Mouse (Mus musculus) C2C12 (cell line): ENCODE results near the gene Pou3f3. TPM values are rescaled to one million over a fixed set of nuclear protein-coding genes. Genes with fewer than 3 reads are reported as not detected.

Experiments used
- H3K27me3 ChIP-seq: one replicate; pipeline ENCODE4 v1.6.1; 2011; ENCODE audit not compliant: control insufficient read depth, insufficient read depth, insufficient read length
- H3K36me3 ChIP-seq: one replicate; pipeline ENCODE4 v1.6.1; 2011; ENCODE audit not compliant: control insufficient read depth, insufficient read depth
- H3K4me3 ChIP-seq: one replicate; pipeline ENCODE4 v1.5.1; 2011; ENCODE audit warnings: mild to moderate bottlenecking, control low read depth; ENCODE audit not compliant: poor library complexity, insufficient read depth, severe bottlenecking
- H3K79me2 ChIP-seq: one replicate; pipeline ENCODE4 v1.6.1; 2011; ENCODE audit not compliant: control insufficient read depth, insufficient read depth
- H3K79me3 ChIP-seq: one replicate; pipeline ENCODE4 v1.6.1; 2011; ENCODE audit warnings: low read depth, control low read depth
- H3ac ChIP-seq: one replicate; pipeline ENCODE3; 2011; ENCODE audit warnings: low read depth; ENCODE audit not compliant: control insufficient read depth, insufficient read length
- CEBPB ChIP-seq: IDR thresholded peaks from one replicate; pipeline ENCODE4 v1.6.1; 2011; ENCODE audit warnings: low read depth, mild to moderate bottlenecking, control low read depth, moderate library complexity
- CTCF ChIP-seq: IDR thresholded peaks from one replicate; pipeline ENCODE4 v1.5.1; 2011; ENCODE audit not compliant: control insufficient read depth, insufficient read depth, insufficient read length
- FOSL1 ChIP-seq: IDR thresholded peaks from one replicate; pipeline ENCODE4 v1.8.0; 2011; ENCODE audit warnings: mild to moderate bottlenecking, low read length; ENCODE audit not compliant: poor library complexity, insufficient read depth, severe bottlenecking
- MAX ChIP-seq: IDR thresholded peaks from one replicate; pipeline ENCODE4 v1.6.1; 2011; ENCODE audit warnings: mild to moderate bottlenecking, control low read depth
- MYOD1 ChIP-seq: IDR thresholded peaks from one replicate; pipeline ENCODE4 v1.6.1; 2011; ENCODE audit warnings: low read depth; ENCODE audit not compliant: control insufficient read depth, insufficient read length
- MYOG ChIP-seq: IDR thresholded peaks from one replicate; pipeline ENCODE4 v1.6.1; 2011; ENCODE audit not compliant: control insufficient read depth, insufficient read length; ENCODE audit errors: extremely low read depth
- USF1 ChIP-seq: IDR thresholded peaks from one replicate; pipeline ENCODE4 v1.6.1; 2011; ENCODE audit warnings: low read depth, mild to moderate bottlenecking, control low read depth, moderate library complexity
- polyA plus RNA-seq: library from polyadenylated mRNA; unstranded; fragments of >200 nt; fragmentation: generic; extraction: Trizol; gene quantifications from one replicate; pipeline ENCODE4 v1.2.1, GENCODE M21; 2012; ENCODE audit warnings: missing spikeins

Gene Pou3f3
- polyA plus RNA-seq, 1 experiment, result not detected

DNA sequence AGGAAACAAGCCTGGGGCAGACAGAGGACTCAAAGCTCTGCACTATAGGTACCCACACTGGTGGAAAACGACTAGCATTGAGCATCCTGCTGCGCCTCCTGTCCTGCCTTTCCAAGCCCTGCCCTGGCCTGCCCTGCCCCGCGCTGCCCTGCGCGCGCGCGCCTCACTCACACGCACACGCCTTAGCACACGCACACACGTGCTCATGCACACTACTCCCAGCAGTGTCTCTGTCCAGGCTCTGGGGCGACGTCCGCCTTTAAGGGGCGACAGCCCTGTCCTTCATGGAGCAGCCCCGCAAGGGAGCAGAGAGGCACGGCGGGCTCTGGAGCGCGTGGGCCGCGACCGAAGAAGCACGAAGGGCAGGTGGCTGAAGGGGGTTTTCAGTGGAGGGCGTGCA, 11.2 kb upstream of the Pou3f3 start:
- Histone ChIP-seq H3K4me3 (no peak overlapping the region), H3K79me3 (no peaks in the 10 kb centered on the region), H3K27me3 (peaks cover 34% of the 10 kb centered on the region), H3K79me2 (no peaks in the 10 kb centered on the region), H3K36me3 (no peaks in the 10 kb centered on the region), H3ac (no peak overlapping the region)
- TF ChIP-seq CEBPB, result no peak
- no peak for TF ChIP-seq MYOD1
- no peak for TF ChIP-seq CTCF
- TF ChIP-seq USF1, result no peak
- TF ChIP-seq FOSL1, result no peak
- no peak for TF ChIP-seq MAX
- no peak for TF ChIP-seq MYOG

DNA sequence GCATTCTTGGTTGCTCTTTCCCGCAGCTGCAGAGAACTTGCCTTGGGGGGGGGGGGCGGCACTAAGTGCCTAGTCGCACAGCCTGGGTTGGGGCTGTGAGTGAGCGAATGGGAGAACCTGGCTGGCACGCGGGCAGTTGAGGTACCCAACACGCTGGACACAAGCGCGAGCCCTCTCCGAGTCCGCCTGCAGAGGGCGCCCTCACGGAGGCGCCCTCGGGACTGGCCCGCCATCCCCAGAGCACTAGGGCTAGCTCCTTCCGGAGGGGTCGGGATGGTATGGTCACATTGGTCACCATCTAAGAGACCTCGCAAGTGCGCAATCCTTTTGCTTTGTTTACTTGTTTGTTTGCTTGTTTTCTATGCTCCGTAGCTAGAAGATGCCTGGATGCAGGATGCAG, 10.8 kb upstream of the Pou3f3 start:
- peaks cover 34% of the 10 kb centered on the region for H3K27me3 ChIP-seq
- H3K36me3 ChIP-seq, result no peaks in the 10 kb centered on the region
- no peak overlapping the region for H3K4me3 ChIP-seq
- no peak overlapping the region for H3ac ChIP-seq
- H3K79me3 ChIP-seq, result no peaks in the 10 kb centered on the region
- H3K79me2 ChIP-seq, result no peaks in the 10 kb centered on the region
- no peak for TF ChIP-seq MAX
- no peak for TF ChIP-seq MYOG
- TF ChIP-seq USF1, result no peak
- no peak for TF ChIP-seq FOSL1
- TF ChIP-seq CEBPB, result no peak
- TF ChIP-seq MYOD1, result no peak

DNA sequence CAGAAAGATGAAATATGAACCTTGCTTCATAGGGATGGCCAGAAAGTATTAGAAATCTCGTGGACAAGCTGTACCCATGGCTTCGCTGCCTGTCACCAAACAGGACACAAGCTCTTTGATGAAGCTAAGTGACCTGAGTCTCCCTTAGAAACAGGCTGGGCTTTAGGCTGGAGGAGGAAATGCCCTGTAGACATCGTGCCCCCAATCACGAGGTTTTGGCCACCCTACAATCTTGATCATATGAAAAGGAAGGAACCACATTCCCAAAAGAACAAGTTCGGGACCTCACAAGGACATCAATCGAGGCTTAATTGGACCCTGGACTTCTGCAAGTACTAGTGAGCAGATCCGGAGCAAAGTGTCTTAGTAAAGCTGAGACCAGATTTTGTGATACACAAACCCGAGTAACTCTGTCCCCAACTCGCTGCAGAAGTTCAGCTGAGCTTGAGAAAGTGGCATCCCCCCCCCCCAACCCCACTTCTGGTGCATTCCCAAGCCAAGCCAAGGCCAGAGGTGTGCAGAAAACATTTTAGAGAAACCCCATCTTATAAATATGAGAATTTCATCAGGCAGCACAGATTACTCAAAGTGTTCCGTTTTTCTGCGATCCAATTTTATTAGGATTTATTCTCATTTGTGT, 10.1 kb upstream of the Pou3f3 start:
- H3K79me3 ChIP-seq, result no peaks in the 10 kb centered on the region
- H3K27me3 ChIP-seq, result peaks cover 37% of the 10 kb centered on the region
- H3K79me2 ChIP-seq, result no peaks in the 10 kb centered on the region
- no peak overlapping the region for H3ac ChIP-seq
- no peaks in the 10 kb centered on the region for H3K36me3 ChIP-seq
- H3K4me3 ChIP-seq, result no peak overlapping the region
- TF ChIP-seq MYOG (no peak), USF1 (no peak), FOSL1 (no peak), MAX (no peak), CTCF (no peak)

DNA sequence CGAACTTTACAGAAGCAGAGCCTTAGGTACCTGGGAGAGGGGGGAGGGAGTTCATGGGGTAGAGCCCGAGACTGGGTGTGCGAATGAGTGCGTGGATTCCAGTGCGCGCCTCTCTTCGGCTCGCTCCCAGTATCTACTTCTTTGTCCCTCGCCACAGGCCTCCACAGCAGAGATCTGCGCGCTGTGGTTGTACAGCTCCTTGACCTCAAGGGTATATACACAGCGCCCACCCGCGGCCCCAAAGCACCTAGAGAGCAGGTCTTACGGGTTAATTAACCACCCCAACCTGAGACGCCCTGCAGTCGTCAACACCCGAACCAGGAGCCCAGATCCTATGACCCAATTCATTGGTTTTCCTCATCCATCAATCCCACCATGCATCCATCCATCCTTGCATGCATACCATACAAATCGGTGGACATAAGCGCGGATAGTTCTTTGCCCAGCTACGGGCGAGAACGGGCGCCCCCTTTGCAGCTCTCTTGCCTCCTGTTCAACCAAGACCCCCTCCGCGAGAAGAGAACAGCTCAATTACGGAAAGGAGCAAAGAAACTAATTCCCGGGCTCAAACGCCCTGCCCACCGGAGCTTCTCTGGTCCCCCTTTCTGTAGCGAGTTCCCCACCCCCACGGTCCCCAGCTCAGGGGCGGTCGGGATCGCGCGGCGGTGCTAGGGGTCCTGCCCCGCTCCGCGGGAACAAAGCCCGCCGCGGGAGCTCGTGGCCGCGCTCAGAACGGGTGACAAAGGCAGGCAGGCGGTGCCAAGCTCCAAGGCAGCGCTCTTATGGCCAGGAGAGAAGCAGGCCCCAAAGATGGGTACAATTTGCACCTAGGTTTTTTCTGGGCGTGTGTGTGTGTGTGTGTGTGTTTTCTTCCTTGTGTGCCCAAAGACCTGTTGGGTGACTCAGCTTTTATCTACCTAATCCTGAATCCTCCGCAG, 9.1 kb upstream of the Pou3f3 start:
- H3K79me3 ChIP-seq, result no peaks in the 10 kb centered on the region
- no peaks in the 10 kb centered on the region for H3K79me2 ChIP-seq
- H3ac ChIP-seq, result no peak overlapping the region
- no peak for TF ChIP-seq USF1
- TF ChIP-seq MAX, result no peak
- TF ChIP-seq FOSL1, result no peak
- TF ChIP-seq CEBPB, result no peak
- no peak for TF ChIP-seq CTCF
- no peak for TF ChIP-seq MYOD1
- no peak for TF ChIP-seq MYOG
- H3K27me3 ChIP-seq, result peaks cover 37% of the 10 kb centered on the region
- no peak overlapping the region for H3K4me3 ChIP-seq
- H3K36me3 ChIP-seq, result no peaks in the 10 kb centered on the region

DNA sequence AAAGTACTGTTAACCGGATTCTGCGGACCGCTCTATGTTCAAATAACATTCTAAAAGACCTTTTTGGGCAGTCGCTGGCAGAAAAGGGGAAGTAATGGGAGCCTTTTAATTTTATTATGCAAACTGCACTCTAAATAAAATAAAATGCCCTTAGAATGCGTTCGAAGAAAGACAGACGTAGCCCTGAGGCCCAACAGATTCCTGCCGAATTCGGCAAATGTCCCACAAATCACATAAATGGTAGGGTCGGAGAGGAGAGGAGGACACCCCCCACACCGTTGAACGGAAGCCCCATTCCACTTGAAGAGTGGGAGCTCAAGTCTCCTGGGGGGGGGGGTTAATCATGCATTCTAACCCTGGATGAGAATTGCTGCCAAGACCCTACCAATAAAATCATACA, 8.3 kb upstream of the Pou3f3 start:
- no peaks in the 10 kb centered on the region for H3K79me2 ChIP-seq
- no peak overlapping the region for H3K4me3 ChIP-seq
- no peaks in the 10 kb centered on the region for H3K79me3 ChIP-seq
- H3K27me3 ChIP-seq, result peaks cover 37% of the 10 kb centered on the region
- H3K36me3 ChIP-seq, result no peaks in the 10 kb centered on the region
- H3ac ChIP-seq, result no peak overlapping the region
- TF ChIP-seq USF1 (no peak), CTCF (no peak), FOSL1 (no peak), CEBPB (no peak)
